Mouse (Mus musculus) liver, embryonic 14.5 days (tissue): Measurements from ENCODE around the gene Nkd1. TPM values are rescaled to one million over a fixed set of nuclear protein-coding genes. Genes with fewer than 3 reads are reported as not detected.

Experiments used
- ATAC-seq: fragments of 200-750 bp; cut with Nextera tagmentation; 2 replicates; pipeline ENCODE4 v1.8.0; 2017; ENCODE audit warnings: moderate number of reproducible peaks, mild to moderate bottlenecking, moderate library complexity; ENCODE audit not compliant: insufficient read depth
- DNase-seq, 3 experiments: peaks; one replicate each; pipeline ENCODE4 v3.0.0-alpha.2; 2012 to 2013; ENCODE audit warnings: low read depth in 3 of 3, low spot score in 3 of 3
- H3K27ac ChIP-seq: fragments of 300-500 bp; sonication (generic); 2 replicates; pipeline ENCODE4 v1.5.1; 2014; ENCODE audit warnings: moderate library complexity, mild to moderate bottlenecking, control low read depth, inconsistent platforms
- H3K27me3 ChIP-seq: fragments of 300-500 bp; sonication (generic); 2 replicates; pipeline ENCODE4 v1.6.1; 2014; ENCODE audit warnings: mild to moderate bottlenecking, low read length, moderate library complexity; ENCODE audit not compliant: control insufficient read depth, insufficient read depth
- H3K36me3 ChIP-seq: fragments of 300-500 bp; sonication (generic); replicated peaks from 2 replicates; pipeline ENCODE4 v1.6.1; 2014; ENCODE audit warnings: low read depth; ENCODE audit not compliant: control insufficient read depth, insufficient read depth
- H3K4me1 ChIP-seq, 2 experiments: fragments of 200-500 bp in 1 of 2; fragments of 300-500 bp in 1 of 2; sonication (generic) in 1 of 2; replicated peaks; 2 replicates each; pipeline ENCODE4 v1.6.1; 2012 to 2014; ENCODE audit warnings: antibody characterized with exemption in 1 of 2, inconsistent platforms in 1 of 2, low read length in 1 of 2; ENCODE audit not compliant: control insufficient read depth in 2 of 2, insufficient read depth in 2 of 2
- H3K4me2 ChIP-seq: fragments of 300-500 bp; sonication (generic); 2 replicates; pipeline ENCODE4 v1.6.1; 2014; ENCODE audit warnings: low read depth, mild to moderate bottlenecking, control low read depth, moderate library complexity
- H3K4me3 ChIP-seq, 2 experiments: fragments of 200-500 bp in 1 of 2; fragments of 300-500 bp in 1 of 2; sonication (generic) in 1 of 2; 2 replicates each; pipeline ENCODE4 v1.5.1; 2012 to 2014; ENCODE audit warnings: low read depth in 2 of 2, low read length in 2 of 2, mild to moderate bottlenecking in 2 of 2, control low read depth in 1 of 2, inconsistent platforms in 1 of 2, moderate library complexity in 1 of 2; ENCODE audit not compliant: insufficient read depth in 1 of 2
- H3K9ac ChIP-seq: fragments of 300-500 bp; sonication (generic); replicated peaks from 2 replicates; pipeline ENCODE4 v1.6.1; 2014; ENCODE audit warnings: mild to moderate bottlenecking, control low read depth, moderate library complexity
- H3K9me3 ChIP-seq: fragments of 300-500 bp; sonication (generic); 2 replicates; pipeline ENCODE4 v1.6.1; 2016; ENCODE audit warnings: low read length, mixed read lengths; ENCODE audit not compliant: control insufficient read depth
- CTCF ChIP-seq: IDR thresholded peaks from 2 replicates; pipeline ENCODE4 v1.5.1; 2016; ENCODE audit warnings: antibody characterized with exemption, low read depth, control low read depth
- EP300 ChIP-seq: IDR thresholded peaks from 2 replicates; pipeline ENCODE4 v1.6.1; 2016; ENCODE audit warnings: antibody characterized with exemption, low read depth
- WGBS: fragments of 180-500 bp; shearing (Covaris S2); extraction: QIAGEN DNeasy Blood & Tissue Kit; methylation state at CpG from one replicate; pipeline ENCODE4 v1.1.7; 2014; ENCODE audit not compliant: insufficient replicate concordance; 5-methylcytosine and 5-hydroxymethylcytosine counted together
- polyA plus RNA-seq, 2 experiments: library from polyadenylated mRNA; depleted of rRNA in 1 of 2; stranded (reverse) in 1 of 2; unstranded in 1 of 2; fragments of >200 nt; fragmentation: Nextera tagmentation in 1 of 2; extraction: Ambion mirVana in 1 of 2; gene quantifications; 2 replicates each; pipeline versions ENCODE4 v1.2.1 to v1.2.3; 2012 to 2014

Gene Nkd1
- polyA plus RNA-seq, 2 experiments = 0.96 to 0.97 TPM

- TF ChIP-seq CTCF (no peak), EP300 (no peak)
- no peak overlapping the region for H3K4me3 ChIP-seq
- H3K9ac ChIP-seq = no peak overlapping the region
- ATAC-seq = no peak
- WGBS = 63% methylated on average over 7 of the region's 7 CpGs
- no peaks in the 10 kb centered on the region for H3K36me3 ChIP-seq
- H3K9me3 ChIP-seq = no peaks in the 10 kb centered on the region
- H3K27ac ChIP-seq = no peak overlapping the region
- no peak overlapping the region for H3K4me2 ChIP-seq
- peaks cover 32% of the 10 kb centered on the region for H3K27me3 ChIP-seq
- H3K4me1 ChIP-seq = no peaks in the 10 kb centered on the region; a peak in 1 of 4 replicates
- DNase-seq = no peak
Measured at GRCm38 (mm10) chr8:88524851-88525250, 3.7 kb downstream of the Nkd1 start.

DNA sequence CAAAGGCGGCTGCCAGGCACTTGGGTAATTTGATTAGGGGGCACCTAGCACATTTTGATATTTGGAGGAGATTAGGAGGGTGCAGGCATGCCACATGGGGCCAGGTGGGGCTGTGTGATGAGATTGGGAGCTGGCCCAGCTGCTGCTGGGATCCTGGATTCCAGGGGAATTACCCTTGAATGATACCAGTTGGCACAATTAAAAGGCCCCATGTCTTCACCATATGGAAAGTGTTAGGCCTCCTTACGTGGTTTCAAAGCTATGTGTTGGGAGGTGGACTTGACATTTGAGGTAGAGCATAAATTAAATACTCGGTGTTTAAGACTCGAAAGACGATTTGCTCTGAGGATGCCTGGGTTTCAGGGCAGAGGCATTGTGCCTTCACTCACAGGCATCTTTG lies 5.1 kb downstream of the Nkd1 start:
- H3K27ac ChIP-seq = no peak overlapping the region
- no peak for TF ChIP-seq EP300
- no peak for TF ChIP-seq CTCF
- no peaks in the 10 kb centered on the region for H3K9me3 ChIP-seq
- no peaks in the 10 kb centered on the region for H3K36me3 ChIP-seq
- H3K4me3 ChIP-seq = no peak overlapping the region
- no peak overlapping the region for H3K9ac ChIP-seq
- no peak for ATAC-seq
- H3K27me3 ChIP-seq = peaks cover 18% of the 10 kb centered on the region
- 53% methylated on average over 5 of the region's 5 CpGs for WGBS
- H3K4me2 ChIP-seq = no peak overlapping the region
- no peaks in the 10 kb centered on the region; a peak in 1 of 4 replicates for H3K4me1 ChIP-seq
- no peak for DNase-seq

GRCm38 (mm10) chr8:88528186-88528585 lies 7.0 kb downstream of the Nkd1 start:
- Histone ChIP-seq H3K27ac (no peak overlapping the region), H3K4me3 (no peak overlapping the region), H3K9ac (no peak overlapping the region), H3K4me2 (no peak overlapping the region), H3K9me3 (no peaks in the 10 kb centered on the region), H3K4me1 (no peaks in the 10 kb centered on the region; a peak in 1 of 4 replicates), H3K27me3 (no peaks in the 10 kb centered on the region), H3K36me3 (no peaks in the 10 kb centered on the region)
- no peak for DNase-seq
- no peak for TF ChIP-seq CTCF
- TF ChIP-seq EP300 = no peak
- WGBS = 61% methylated on average over 9 of the region's 9 CpGs
- no peak for ATAC-seq

DNA sequence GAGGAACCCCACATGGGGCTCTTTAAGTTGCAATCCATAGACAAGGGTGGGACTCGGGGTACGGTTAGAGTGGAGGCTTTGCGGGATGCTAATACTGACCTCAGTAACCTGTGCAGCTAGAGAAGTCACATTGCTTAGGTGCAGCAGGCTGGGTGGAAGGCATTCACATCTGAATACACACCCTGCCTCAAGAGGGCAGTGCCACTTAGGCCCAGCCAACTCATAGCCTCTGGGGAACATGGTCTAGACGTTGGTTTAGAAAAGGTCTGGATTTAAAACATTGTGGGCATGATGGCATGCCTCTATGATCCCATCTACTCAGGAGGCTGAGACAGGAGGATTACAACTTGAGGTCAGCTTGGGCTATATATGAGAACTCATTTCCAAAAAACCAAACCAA lies 8.6 kb downstream of the Nkd1 start:
- H3K27me3 ChIP-seq = no peaks in the 10 kb centered on the region
- WGBS = 68% methylated on average over 4 of the region's 4 CpGs

DNA sequence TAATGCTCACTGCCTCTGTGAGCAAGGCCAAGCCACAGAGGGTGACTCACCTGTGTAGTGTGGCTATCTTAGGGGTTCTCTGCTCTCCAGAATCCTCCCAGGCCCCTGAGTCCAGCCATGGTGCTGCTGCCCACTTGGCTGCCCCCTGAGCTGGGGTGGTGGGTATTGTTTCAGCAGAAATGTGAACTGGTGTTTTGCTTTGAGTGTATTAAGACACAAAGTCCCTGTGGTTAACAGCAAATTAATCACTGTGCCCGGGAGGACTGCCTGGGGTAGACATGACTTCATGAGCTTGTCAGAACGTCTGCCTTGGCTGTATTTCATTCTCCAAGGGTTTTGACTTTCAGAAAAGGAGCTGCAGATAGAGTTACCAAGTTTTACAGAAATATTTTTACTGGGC lies 15.9 kb downstream of the Nkd1 start:
- Histone ChIP-seq H3K36me3 (no peaks in the 10 kb centered on the region), H3K27me3 (no peaks in the 10 kb centered on the region), H3K9me3 (no peaks in the 10 kb centered on the region), H3K4me3 (no peak overlapping the region), H3K4me1 (0 out of 4 replicates have a peak, but pooled peaks cover 0 to 7% of the 10 kb centered on the region in 2 experiments), H3K9ac (no peak overlapping the region), H3K27ac (no peak overlapping the region), H3K4me2 (no peak overlapping the region)
- DNase-seq (no peak), ATAC-seq (no peak)
- no peak for TF ChIP-seq CTCF
- no peak for TF ChIP-seq EP300
- WGBS = 32% methylated on average over 2 of the region's 2 CpGs

More for the DNA sequence above, 8.6 kb downstream of the Nkd1 start:
- no peak overlapping the region for H3K9ac ChIP-seq
- TF ChIP-seq EP300 (no peak), CTCF (no peak)
- no peak for ATAC-seq
- no peaks in the 10 kb centered on the region for H3K9me3 ChIP-seq
- DNase-seq = no peak
- H3K4me1 ChIP-seq = no peaks in the 10 kb centered on the region
- no peak overlapping the region for H3K4me2 ChIP-seq
- no peak overlapping the region for H3K4me3 ChIP-seq
- no peak overlapping the region for H3K27ac ChIP-seq
- H3K36me3 ChIP-seq = no peaks in the 10 kb centered on the region
